Mouse (Mus musculus): ENCODE data around the gene Ccdc151.

The Ccdc151 gene

GRCm38 (mm10) chr9:21958372-21958771, 44.1 kb downstream of the Ccdc151 start:
- no peak for DNase-seq (ENCODE audit: low read depth, low spot score)

- peak; percentile 97 for DNase-seq (ENCODE audit: low read depth, low spot score)
Observed at GRCm38 (mm10) chr9:21955570-21956281, 46.7 kb downstream of the Ccdc151 start, which contains the start of gene Swsap1. Swsap1 (plus strand) TSS chr9:21955755.

GRCm38 (mm10) chr9:21955225-21955569, 47.2 kb downstream of the Ccdc151 start:
- DNase-seq (ENCODE audit: low read depth, low spot score) = no peak

- DNase-seq (ENCODE audit: low read depth, low spot score) = no peak
Observed at GRCm38 (mm10) chr9:21954635-21955034, 47.8 kb downstream of the Ccdc151 start.

GRCm38 (mm10) chr9:21953600-21953999, 48.8 kb downstream of the Ccdc151 start:
- no peak for DNase-seq (ENCODE audit: low read depth, low spot score)

- DNase-seq (ENCODE audit: low read depth, low spot score) = no peak
Observed at GRCm38 (mm10) chr9:21951977-21952376, 50.5 kb downstream of the Ccdc151 start.

- no peak for DNase-seq (ENCODE audit: low read depth, low spot score)
Observed at GRCm38 (mm10) chr9:21950322-21950721, 52.1 kb downstream of the Ccdc151 start.

GRCm38 (mm10) chr9:21948790-21949189, 53.6 kb downstream of the Ccdc151 start:
- DNase-seq (ENCODE audit: low read depth, low spot score) = no peak

- DNase-seq (ENCODE audit: low read depth, low spot score) = no peak
Observed at GRCm38 (mm10) chr9:21948146-21948545, 54.3 kb downstream of the Ccdc151 start.

GRCm38 (mm10) chr9:21947540-21948130, 54.8 kb downstream of the Ccdc151 start:
- DNase-seq (ENCODE audit: low read depth, low spot score) = no peak

- no peak for DNase-seq (ENCODE audit: low read depth, low spot score)
Observed at GRCm38 (mm10) chr9:21944267-21944666, 58.2 kb downstream of the Ccdc151 start.

GRCm38 (mm10) chr9:21943638-21944037, 58.8 kb downstream of the Ccdc151 start:
- DNase-seq (ENCODE audit: low read depth, low spot score) = no peak

GRCm38 (mm10) chr9:21943046-21943445, 59.4 kb downstream of the Ccdc151 start:
- DNase-seq (ENCODE audit: low read depth, low spot score) = no peak

All from retina, postnatal 7 days (tissue).